Mouse (Mus musculus) monocyte, adult 2 months (primary cell): ENCODE data around the gene Sys1.

Experiments used
- DNase-seq, 2 experiments: peaks; one replicate each; pipeline ENCODE4 v3.0.0; 2022; ENCODE audit warnings: low spot score in 2 of 2, low read depth in 1 of 2

Sys1 gene

GRCm38 (mm10) chr2:164452000-164452676 lies 4.6 kb upstream of the Sys1 start:
- DNase-seq = no peak

- DNase-seq = no peak
Measured at GRCm38 (mm10) chr2:164453047-164453757, 3.6 kb upstream of the Sys1 start.

GRCm38 (mm10) chr2:164453887-164454500 lies 2.8 kb upstream of the Sys1 start:
- DNase-seq = no peak

GRCm38 (mm10) chr2:164454846-164455245 lies 1.9 kb upstream of the Sys1 start:
- peak; percentile 45 to 57 for DNase-seq

- DNase-seq = no peak
Measured at GRCm38 (mm10) chr2:164455421-164456190, 1.2 kb upstream of the Sys1 start.

- no peak for DNase-seq
Measured at GRCm38 (mm10) chr2:164456413-164456812, 351 bp upstream of the Sys1 start.

GRCm38 (mm10) chr2:164457942-164458341 lies 1.2 kb downstream of the Sys1 start:
- DNase-seq = no peak

GRCm38 (mm10) chr2:164458535-164458934 lies 1.8 kb downstream of the Sys1 start:
- no peak for DNase-seq

- peak; percentile 88 to 92 for DNase-seq
Measured at GRCm38 (mm10) chr2:164460745-164461551, 4.2 kb downstream of the Sys1 start, which contains the start of gene Gm20458. Gene Gm20458, plus strand, starts transcription at chr2:164460967.

GRCm38 (mm10) chr2:164465161-164465560 lies 8.4 kb downstream of the Sys1 start:
- DNase-seq = no peak

- no peak for DNase-seq
Measured at GRCm38 (mm10) chr2:164466787-164467186, 10.0 kb downstream of the Sys1 start.

- DNase-seq = no peak
Measured at GRCm38 (mm10) chr2:164470254-164470653, 13.5 kb downstream of the Sys1 start.

GRCm38 (mm10) chr2:164473624-164474023 lies 16.9 kb downstream of the Sys1 start, which contains the start of gene Trp53tg5:
Gene Trp53tg5, minus strand, starts transcription at chr2:164473724.
- no peak for DNase-seq

- DNase-seq = no peak
Measured at GRCm38 (mm10) chr2:164485681-164486257, 29.0 kb downstream of the Sys1 start, which contains the start of gene Dbndd2. Gene Dbndd2, plus strand, starts transcription at chr2:164486106.

GRCm38 (mm10) chr2:164486258-164487114 lies 29.7 kb downstream of the Sys1 start:
- no peak for DNase-seq

- no peak for DNase-seq
Measured at GRCm38 (mm10) chr2:164487115-164487527, 30.4 kb downstream of the Sys1 start.

- DNase-seq = no peak
Measured at GRCm38 (mm10) chr2:164487812-164488211, 31.0 kb downstream of the Sys1 start.

- no peak for DNase-seq
Measured at GRCm38 (mm10) chr2:164494126-164494525, 37.4 kb downstream of the Sys1 start.

GRCm38 (mm10) chr2:164496331-164496730 lies 39.6 kb downstream of the Sys1 start:
- no peak for DNase-seq
